In genomic region chr2:104540286-104540685, GRCm38 (mm10) we compare ENCODE assay signal across 16 mouse cellular contexts.
"Had no signal": no experiment of that assay in that cellular context is flagged by ENCODE, and none has a peak within 500 bp of the region (broad histone marks: within the 10 kb centered on the region; RNA-seq: fewer than 3 reads in every experiment).

No protein-coding gene starts in this region.

- H3K9ac ChIP-seq: neural tube, embryonic 13.5 days; neural tube, embryonic 15.5 days; stomach, embryonic 15.5 days had no signal

- H3K4me3 ChIP-seq: neural tube, embryonic 13.5 days; neural tube, embryonic 15.5 days; stomach, embryonic 15.5 days had no signal

- H3K4me1 ChIP-seq: neural tube, embryonic 13.5 days; neural tube, embryonic 15.5 days; stomach, embryonic 15.5 days had no signal

- H3K4me2 ChIP-seq: neural tube, embryonic 13.5 days; neural tube, embryonic 15.5 days; stomach, embryonic 15.5 days had no signal

- H3K27ac ChIP-seq: neural tube, embryonic 13.5 days; neural tube, embryonic 15.5 days; stomach, embryonic 15.5 days; stomach, postnatal 0 days had no signal

- H3K36me3 ChIP-seq: neural tube, embryonic 13.5 days; neural tube, embryonic 15.5 days; stomach, embryonic 15.5 days had no signal

- DNase-seq: retina, postnatal 1 day; right cerebral cortex, adult 18-20 months; right cerebral cortex, postnatal 14 days; right cerebral cortex, postnatal 25 days; right cerebral cortex, postnatal 4 days; spleen, adult 18-20 months; thymus, adult 18-20 months; thymus, adult 2 months; thymus, postnatal 14 days; thymus, postnatal 25 days; thymus, postnatal 36 days; thymus, postnatal 4 days had no signal

- H3K9me3 ChIP-seq: neural tube, embryonic 13.5 days; neural tube, embryonic 15.5 days; stomach, embryonic 15.5 days had no signal

- H3K27me3 ChIP-seq: neural tube, embryonic 13.5 days; neural tube, embryonic 15.5 days; stomach, embryonic 15.5 days had no signal
